Comparison of ENCODE assay signal across 8 mouse cellular contexts in the genomic region with DNA sequence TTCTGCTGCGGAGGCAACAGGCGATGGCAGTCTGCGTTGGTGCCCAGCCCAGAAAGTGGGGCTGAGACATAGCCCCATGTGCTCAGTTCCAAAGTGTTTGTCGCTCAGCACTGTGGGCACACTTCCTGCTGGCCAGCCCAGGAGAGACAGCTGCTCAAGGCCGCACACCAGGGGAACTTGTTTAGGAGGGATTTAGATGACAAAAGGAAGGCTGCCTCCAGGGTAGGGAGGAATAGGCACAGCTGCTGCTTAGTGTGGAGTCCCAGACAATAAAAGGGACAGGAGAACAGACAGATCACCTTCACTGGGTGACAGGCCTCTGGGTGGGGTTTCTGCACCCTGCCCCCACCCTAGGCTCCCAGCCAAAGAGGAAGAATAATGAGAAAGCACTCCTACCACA.
DNase-seq lines count a peak whose midpoint lies in the region; ATAC-seq lines count a peak whose summit lies in the region.

No protein-coding gene starts in this region.

- intact Hi-C loops in left cerebral cortex, postnatal 10 days (cut with DNase I) = no loop called here
- intact Hi-C loops in heart, postnatal 14 days (cut with DNase I) = no loop called here

- peak overlapping the region; percentile 0; the same call in 1 of the 2 replicates for H3K27ac ChIP-seq in neural tube, embryonic 12.5 days
- no peak overlapping the region; the same call in 1 of the 2 replicates for H3K27ac ChIP-seq in neural tube, embryonic 15.5 days (replicated peaks)

- WGBS in neural tube, embryonic 12.5 days = 51% methylated on average over 5 of the region's 5 CpGs
- 36% methylated on average over 5 of the region's 5 CpGs for WGBS in neural tube, embryonic 15.5 days

- H3K9me3 ChIP-seq in neural tube, embryonic 12.5 days = no peaks in the 10 kb centered on the region
- no peaks in the 10 kb centered on the region for H3K9me3 ChIP-seq in neural tube, embryonic 15.5 days (replicated peaks)

- no peaks in the 10 kb centered on the region for H3K27me3 ChIP-seq in neural tube, embryonic 12.5 days (replicated peaks)
- H3K27me3 ChIP-seq in neural tube, embryonic 15.5 days (replicated peaks) = no peaks in the 10 kb centered on the region

- peak; percentile 63; the same call in 1 of the 2 replicates for ATAC-seq in neural tube, embryonic 12.5 days (ENCODE audit: low FRiP score, low read depth)
- ATAC-seq in neural tube, embryonic 15.5 days (ENCODE audit: low FRiP score) = no peak
- ATAC-seq in erythroid progenitor cell, adult 5-6 weeks (replicated peaks; ENCODE audit: low FRiP score, poor library complexity, severe bottlenecking) = no peak

- no peak overlapping the region for H3K9ac ChIP-seq in neural tube, embryonic 12.5 days
- H3K9ac ChIP-seq in neural tube, embryonic 15.5 days (replicated peaks) = no peak overlapping the region

- peak; percentile 22 to 31 for DNase-seq in frontal cortex, postnatal 14 days (ENCODE audit: low spot score in 2 of 2)
- peak; percentile 45 to 59 for DNase-seq in left cerebral cortex, postnatal 10 days (ENCODE audit: extremely low spot score in 1 of 2, low spot score in 2 of 2)
- DNase-seq in right cerebral cortex, postnatal 25 days = peak; percentile 46
- no peak for DNase-seq in embryo, embryonic 10 days (ENCODE audit: low spot score)
- DNase-seq in heart, postnatal 14 days = no peak

- H3K4me2 ChIP-seq in neural tube, embryonic 12.5 days (replicated peaks) = no peak overlapping the region
- no peak overlapping the region for H3K4me2 ChIP-seq in neural tube, embryonic 15.5 days

- H3K4me1 ChIP-seq in neural tube, embryonic 12.5 days = peaks cover 6% of the 10 kb centered on the region; the same call in 1 of the 2 replicates
- H3K4me1 ChIP-seq in neural tube, embryonic 15.5 days = peaks cover 12% of the 10 kb centered on the region

- H3K4me3 ChIP-seq in neural tube, embryonic 12.5 days = no peak overlapping the region
- H3K4me3 ChIP-seq in neural tube, embryonic 15.5 days (replicated peaks) = no peak overlapping the region

- no peaks in the 10 kb centered on the region for H3K36me3 ChIP-seq in neural tube, embryonic 12.5 days
- no peaks in the 10 kb centered on the region for H3K36me3 ChIP-seq in neural tube, embryonic 15.5 days

Comparison
In these comparisons a context has a peak if more than half of its experiments do, and no peak if none do; other contexts are left out.
1. DNase-seq: peak in frontal cortex, postnatal 14 days (2 of 2), left cerebral cortex, postnatal 10 days (2 of 2) and right cerebral cortex, postnatal 25 days (single experiment); none in embryo, embryonic 10 days (single experiment) and heart, postnatal 14 days (0 of 2).